Mouse (Mus musculus) midbrain, embryonic 14.5 days (tissue): ENCODE results near the gene Eif2ak1. TPM values are rescaled to one million over a fixed set of nuclear protein-coding genes. Genes with fewer than 3 reads are reported as not detected.

Experiments used
- ATAC-seq: fragments of 200-750 bp; cut with Nextera tagmentation; 2 replicates; pipeline ENCODE4 v1.8.0; 2017; ENCODE audit warnings: moderate number of reproducible peaks, moderate library complexity; ENCODE audit not compliant: low FRiP score, low TSS enrichment
- DNase-seq: peaks from one replicate; pipeline ENCODE4 v3.0.0-alpha.2; 2015
- H3K27ac ChIP-seq: fragments of 300-500 bp; sonication (generic); replicated peaks from 2 replicates; pipeline ENCODE4 v1.5.1; 2014; ENCODE audit warnings: mild to moderate bottlenecking, low read depth, low read length, moderate library complexity
- H3K27me3 ChIP-seq: fragments of 300-500 bp; sonication (generic); 2 replicates; pipeline ENCODE4 v1.6.1; 2014; ENCODE audit warnings: low read length, control low read depth, mixed read lengths; ENCODE audit not compliant: control insufficient read depth, insufficient read depth
- H3K36me3 ChIP-seq: fragments of 300-500 bp; sonication (generic); 2 replicates; pipeline ENCODE4 v1.6.1; 2014; ENCODE audit warnings: low read length, control low read depth; ENCODE audit not compliant: control insufficient read depth, insufficient read depth
- H3K4me1 ChIP-seq: fragments of 300-500 bp; sonication (generic); 2 replicates; pipeline ENCODE4 v1.6.1; 2014; ENCODE audit warnings: mild to moderate bottlenecking, antibody characterized with exemption, low read length, control low read depth; ENCODE audit not compliant: control insufficient read depth, insufficient read depth
- H3K4me2 ChIP-seq: fragments of 300-500 bp; sonication (generic); 2 replicates; pipeline ENCODE4 v1.6.1; 2014; ENCODE audit warnings: mild to moderate bottlenecking, low read length, moderate library complexity
- H3K4me3 ChIP-seq: fragments of 300-500 bp; sonication (generic); replicated peaks from 2 replicates; pipeline ENCODE4 v1.5.1; 2014; ENCODE audit warnings: low read depth, low read length
- H3K9ac ChIP-seq: fragments of 300-500 bp; sonication (generic); replicated peaks from 2 replicates; pipeline ENCODE4 v1.6.1; 2014; ENCODE audit warnings: mild to moderate bottlenecking, low read length, moderate library complexity
- H3K9me3 ChIP-seq: fragments of 300-500 bp; sonication (generic); 2 replicates; pipeline ENCODE4 v1.6.1; 2016; ENCODE audit warnings: low read length, control low read depth, mixed read lengths; ENCODE audit not compliant: control insufficient read depth
- WGBS: fragments of 180-500 bp; shearing (Covaris S2); extraction: QIAGEN DNeasy Blood & Tissue Kit; methylation state at CpG from one replicate; pipeline ENCODE4 v1.1.7; 2014; 5-methylcytosine and 5-hydroxymethylcytosine counted together
- polyA plus RNA-seq: library from polyadenylated mRNA; unstranded; fragments of >200 nt; fragmentation: Nextera tagmentation; extraction: Ambion mirVana; gene quantifications from 2 replicates; pipeline ENCODE4 v1.2.1, GENCODE M21; 2014

Eif2ak1 gene
- polyA plus RNA-seq, 1 experiment from 2014 or later: 48.9 TPM

DNA sequence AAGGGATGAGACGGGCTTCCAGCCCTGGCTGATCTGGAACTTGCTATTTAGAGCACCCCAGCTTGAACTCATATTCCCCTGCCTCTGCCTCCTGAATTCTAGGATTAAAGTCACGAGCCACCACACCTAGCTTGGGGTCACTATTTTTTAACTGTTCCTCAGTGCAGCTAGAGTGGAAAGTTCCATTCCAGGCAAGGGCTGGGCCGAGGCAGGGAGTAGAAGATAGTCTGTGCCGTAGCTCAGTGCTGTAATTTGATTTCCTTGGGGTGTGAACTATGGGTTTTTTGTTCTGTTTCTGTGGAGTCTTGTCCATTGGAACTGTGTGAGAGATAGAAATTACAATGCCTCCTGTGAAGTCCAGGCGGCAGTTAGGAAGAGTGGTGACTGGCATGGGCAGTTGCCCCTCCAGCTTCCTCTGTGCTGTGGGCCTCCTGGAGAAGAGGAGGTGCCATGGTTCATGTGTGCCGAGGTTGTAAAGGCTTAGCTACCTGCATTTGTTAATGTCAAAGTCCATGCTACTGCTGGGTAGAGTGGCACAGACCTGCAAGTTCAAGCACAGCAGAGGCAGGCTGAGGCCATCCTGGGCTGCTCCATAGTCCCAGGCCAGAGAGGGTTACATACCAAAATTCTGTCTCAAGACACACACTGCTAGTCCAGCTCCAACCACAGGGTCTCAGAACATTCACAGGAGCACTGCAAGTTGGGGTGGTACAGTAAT lies 114.4 kb downstream of the Eif2ak1 start:
- Histone ChIP-seq H3K27ac (no peak overlapping the region), H3K9me3 (no peaks in the 10 kb centered on the region), H3K36me3 (peaks cover 47% of the 10 kb centered on the region), H3K4me2 (no peak overlapping the region), H3K4me3 (no peak overlapping the region), H3K4me1 (no peaks in the 10 kb centered on the region), H3K27me3 (no peaks in the 10 kb centered on the region), H3K9ac (no peak overlapping the region)
- 90% methylated on average over 6 of the region's 6 CpGs for WGBS
- DNase-seq (no peak), ATAC-seq (no peak)

DNA sequence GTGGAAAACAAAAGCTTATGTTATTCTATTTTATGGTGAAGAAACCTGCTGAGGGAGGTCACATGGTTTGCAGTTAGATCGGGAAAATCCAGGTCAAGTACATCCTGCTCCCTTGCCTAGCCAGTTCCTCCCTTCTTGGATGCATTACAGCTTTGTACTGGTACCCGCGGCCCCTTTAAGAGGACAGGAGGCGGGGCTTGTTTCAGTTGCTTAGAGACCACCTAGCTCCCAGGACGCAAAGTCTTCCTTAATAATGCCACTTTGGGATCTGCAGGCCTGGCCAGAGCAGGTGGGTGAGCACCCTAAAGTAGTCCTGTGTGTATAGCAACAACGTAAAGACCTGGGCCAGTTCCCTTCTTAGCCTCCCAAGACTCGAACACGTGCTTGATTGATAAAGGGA lies 115.2 kb downstream of the Eif2ak1 start, which contains the start of gene Rsph10b:
Rsph10b (plus strand) TSS at position 205 of the 400 bp plus-strand sequence.
- H3K27me3 ChIP-seq: no peaks in the 10 kb centered on the region
- H3K36me3 ChIP-seq: peaks cover 43% of the 10 kb centered on the region
- no peak within 1 kb of the TSS for H3K27ac ChIP-seq
- no peaks in the 10 kb centered on the region for H3K4me1 ChIP-seq
- H3K4me2 ChIP-seq: no peak within 1 kb of the TSS
- DNase-seq (peak; percentile 52), ATAC-seq (no peak)
- no peaks in the 10 kb centered on the region for H3K9me3 ChIP-seq
- WGBS: 14% methylated on average over 8 of the region's 8 CpGs
- no peak within 1 kb of the TSS for H3K4me3 ChIP-seq
- no peak within 1 kb of the TSS for H3K9ac ChIP-seq

DNA sequence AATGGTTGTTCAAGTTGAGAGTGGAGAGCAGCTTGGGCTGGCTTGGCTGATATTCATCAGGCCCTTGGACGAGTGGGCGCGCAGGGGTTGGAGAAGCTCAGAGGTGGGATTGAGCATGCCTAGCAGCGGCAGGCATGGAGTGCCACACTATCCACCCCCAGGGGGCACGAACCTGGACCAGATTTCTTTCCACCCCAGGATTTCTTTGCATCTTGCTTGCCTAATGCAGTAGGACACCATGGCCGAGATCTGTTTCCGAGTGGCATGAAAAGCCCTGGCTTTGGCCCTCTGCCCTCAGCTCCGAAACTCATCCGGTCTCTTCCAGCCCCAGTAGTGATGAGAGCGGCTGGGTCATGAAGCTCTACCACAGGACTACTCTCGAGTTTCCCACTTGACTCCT lies 115.8 kb downstream of the Eif2ak1 start:
- Histone ChIP-seq H3K36me3 (peaks cover 37% of the 10 kb centered on the region), H3K4me1 (no peaks in the 10 kb centered on the region), H3K9ac (no peak overlapping the region), H3K4me3 (no peak overlapping the region), H3K9me3 (no peaks in the 10 kb centered on the region), H3K27ac (no peak overlapping the region), H3K4me2 (no peak overlapping the region), H3K27me3 (no peaks in the 10 kb centered on the region)
- whole genome bisulfite sequencing: 85% methylated on average over 11 of the region's 11 CpGs
- no peak for DNase-seq
- ATAC-seq: no peak

DNA sequence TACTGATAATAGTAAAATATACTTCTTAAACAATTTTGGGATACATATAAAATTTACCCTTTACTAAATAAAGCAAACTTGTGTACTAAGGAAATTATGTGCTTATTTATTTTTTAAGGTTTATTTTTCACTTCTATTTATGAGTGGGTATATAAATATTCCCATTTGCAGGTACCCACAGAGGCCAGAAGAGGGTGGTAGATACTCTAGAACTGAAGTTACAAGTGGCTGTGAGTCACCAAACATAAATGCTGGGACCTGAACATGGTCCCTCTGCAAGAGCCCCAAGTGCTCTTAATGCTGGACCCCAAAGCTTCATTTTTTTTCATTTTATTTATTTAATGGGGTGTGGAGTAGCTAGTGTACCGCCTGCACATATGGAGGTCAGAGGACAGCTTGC lies 116.3 kb downstream of the Eif2ak1 start:
- 96% methylated on average over 1 of the region's 1 CpGs for WGBS
- H3K9me3 ChIP-seq: no peaks in the 10 kb centered on the region
- no peak overlapping the region for H3K4me3 ChIP-seq
- no peak overlapping the region for H3K27ac ChIP-seq
- no peaks in the 10 kb centered on the region for H3K27me3 ChIP-seq
- H3K4me1 ChIP-seq: no peaks in the 10 kb centered on the region
- ATAC-seq: no peak
- no peak overlapping the region for H3K4me2 ChIP-seq
- DNase-seq: no peak
- peaks cover 33% of the 10 kb centered on the region for H3K36me3 ChIP-seq
- H3K9ac ChIP-seq: no peak overlapping the region

DNA sequence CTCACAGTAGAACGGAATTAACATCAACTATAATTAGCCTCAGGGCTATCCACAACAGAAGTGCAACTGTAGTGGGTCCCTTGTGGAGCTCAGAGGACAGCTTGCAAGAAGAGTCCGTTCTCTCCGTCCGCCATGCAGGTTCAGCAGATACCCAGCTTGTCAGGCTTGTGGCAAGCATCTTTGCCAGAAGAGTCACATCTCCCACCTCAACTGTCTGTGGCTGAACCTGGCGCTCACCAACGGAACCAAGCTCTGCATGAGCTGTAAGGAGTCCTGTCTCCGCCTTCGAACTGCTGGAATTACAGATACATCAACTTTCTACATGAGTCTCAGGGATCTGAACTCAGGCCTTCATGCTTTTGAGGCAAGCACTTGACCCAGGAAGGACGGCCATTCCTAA lies 118.6 kb downstream of the Eif2ak1 start:
- no peaks in the 10 kb centered on the region for H3K27me3 ChIP-seq
- peaks cover 10% of the 10 kb centered on the region for H3K36me3 ChIP-seq
- H3K9me3 ChIP-seq: no peaks in the 10 kb centered on the region
- H3K9ac ChIP-seq: no peak overlapping the region
- H3K4me2 ChIP-seq: no peak overlapping the region
- no peak overlapping the region for H3K4me3 ChIP-seq
- WGBS: 91% methylated on average over 9 of the region's 9 CpGs
- H3K4me1 ChIP-seq: no peaks in the 10 kb centered on the region
- H3K27ac ChIP-seq: no peak overlapping the region
- no peak for DNase-seq
- no peak for ATAC-seq

DNA sequence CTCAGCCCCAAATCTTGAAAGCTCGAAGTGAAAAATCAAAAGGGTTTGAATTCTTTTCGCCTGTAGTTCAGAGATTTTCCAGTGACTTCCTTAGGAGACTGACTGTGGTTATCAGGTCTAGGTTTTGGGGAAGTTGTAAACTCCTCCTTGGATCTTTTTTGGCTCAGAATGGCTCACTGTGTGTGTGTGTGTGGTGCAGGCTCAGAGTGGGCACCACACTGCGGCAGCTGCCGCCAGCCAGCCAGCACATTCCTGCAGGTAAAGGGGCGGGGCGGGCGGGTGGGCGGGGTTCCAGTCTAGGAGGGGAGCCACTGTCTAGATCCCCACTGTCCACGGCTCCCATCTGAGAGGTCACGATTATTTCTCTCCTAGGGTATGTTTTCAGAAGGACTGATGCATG lies 124.0 kb downstream of the Eif2ak1 start:
- H3K4me1 ChIP-seq: no peaks in the 10 kb centered on the region
- H3K9me3 ChIP-seq: no peaks in the 10 kb centered on the region
- no peak for DNase-seq
- WGBS: 27% methylated on average over 10 of the region's 10 CpGs
- ATAC-seq: no peak
- H3K4me3 ChIP-seq: no peak overlapping the region
- H3K9ac ChIP-seq: no peak overlapping the region
- no peak overlapping the region for H3K27ac ChIP-seq
- H3K36me3 ChIP-seq: no peaks in the 10 kb centered on the region
- no peak overlapping the region for H3K4me2 ChIP-seq
- no peaks in the 10 kb centered on the region for H3K27me3 ChIP-seq

DNA sequence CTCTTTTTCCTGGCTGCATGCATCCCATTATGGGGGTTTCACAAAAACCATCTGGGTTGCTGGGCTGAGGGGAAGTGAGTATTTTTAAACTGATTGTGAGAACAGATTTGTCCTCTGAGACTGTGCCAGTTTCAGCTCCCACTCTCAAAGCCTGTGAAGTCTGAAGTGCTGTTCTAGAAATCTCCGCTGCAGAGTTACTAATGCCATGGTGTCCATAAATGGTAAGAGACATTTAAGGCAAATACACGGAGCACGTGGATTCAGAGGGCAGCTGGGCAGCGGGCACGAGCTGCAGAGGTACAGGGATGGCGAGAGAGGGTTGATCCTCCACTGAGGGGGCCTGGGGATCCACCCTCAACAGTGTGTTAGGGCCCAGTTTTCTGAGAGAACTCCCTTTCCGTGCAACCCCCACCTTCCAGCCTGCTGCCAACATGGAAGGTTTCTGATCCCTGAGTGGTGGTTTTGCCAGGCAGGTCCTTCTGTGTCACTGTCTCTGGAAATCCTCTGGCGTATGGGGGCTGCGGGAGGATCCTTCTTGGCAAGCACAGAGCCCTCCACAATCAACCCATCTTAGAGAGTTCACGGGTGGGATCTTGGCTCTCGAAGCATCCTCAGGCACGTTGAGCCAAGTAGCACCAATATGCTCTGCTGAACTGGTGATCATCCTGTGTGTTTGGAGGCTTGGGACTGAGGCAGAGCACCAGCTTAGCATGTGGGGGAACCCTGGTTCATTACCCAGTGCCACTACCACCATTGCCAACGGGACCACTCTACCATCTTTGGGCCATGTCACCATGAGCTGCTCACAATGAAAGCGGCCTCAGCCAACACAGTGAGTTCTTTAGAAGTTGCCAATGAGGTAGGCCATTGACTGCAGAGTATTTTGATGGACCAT lies 125.9 kb downstream of the Eif2ak1 start:
- H3K4me1 ChIP-seq: no peaks in the 10 kb centered on the region
- DNase-seq (no peak), ATAC-seq (no peak)
- no peaks in the 10 kb centered on the region for H3K36me3 ChIP-seq
- H3K9me3 ChIP-seq: no peaks in the 10 kb centered on the region
- no peak overlapping the region for H3K4me2 ChIP-seq
- 87% methylated on average over 14 of the region's 14 CpGs for WGBS
- no peak overlapping the region for H3K9ac ChIP-seq
- no peak overlapping the region for H3K4me3 ChIP-seq
- H3K27me3 ChIP-seq: no peaks in the 10 kb centered on the region
- no peak overlapping the region for H3K27ac ChIP-seq

DNA sequence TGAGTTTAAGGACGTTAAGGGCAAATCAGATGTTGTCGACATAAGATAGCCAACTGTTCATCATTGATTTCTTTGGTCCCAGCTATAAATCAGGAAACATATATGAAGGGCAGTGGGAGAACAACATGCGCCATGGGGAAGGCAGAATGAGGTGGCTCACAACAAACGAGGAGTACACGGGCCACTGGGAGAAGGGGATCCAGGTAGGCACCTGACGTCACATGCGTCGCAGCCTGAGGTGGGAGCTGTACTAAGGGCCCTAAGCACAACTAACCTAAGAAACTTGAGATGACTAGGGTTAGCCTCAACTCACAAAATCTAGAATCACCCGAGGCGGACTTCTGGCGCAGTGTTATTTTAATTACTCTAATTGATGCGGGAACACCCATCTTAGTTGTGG lies 130.8 kb downstream of the Eif2ak1 start:
- Histone ChIP-seq H3K4me1 (no peaks in the 10 kb centered on the region), H3K36me3 (no peaks in the 10 kb centered on the region), H3K4me2 (no peak overlapping the region), H3K27ac (no peak overlapping the region), H3K27me3 (no peaks in the 10 kb centered on the region), H3K9ac (no peak overlapping the region), H3K9me3 (no peaks in the 10 kb centered on the region), H3K4me3 (no peak overlapping the region)
- 89% methylated on average over 12 of the region's 12 CpGs for WGBS
- no peak for DNase-seq
- no peak for ATAC-seq
